Mouse (Mus musculus) bone marrow macrophage, adult 2 months (primary cell): ENCODE results near the gene Tmem132c. TPM values are rescaled to one million over a fixed set of nuclear protein-coding genes. Genes with fewer than 3 reads are reported as not detected.

ENCODE experiments used
- H3K27ac ChIP-seq: 2 replicates; pipeline ENCODE4 v1.5.1; 2012; ENCODE audit warnings: low read depth, low read length; ENCODE audit not compliant: insufficient read depth
- H3K4me1 ChIP-seq: 2 replicates; pipeline ENCODE4 v1.6.1; 2012; ENCODE audit warnings: low read length; ENCODE audit not compliant: control insufficient read depth, insufficient read depth
- H3K4me3 ChIP-seq: 2 replicates; pipeline ENCODE4 v1.5.1; 2012; ENCODE audit warnings: mild to moderate bottlenecking, low read length, moderate library complexity; ENCODE audit not compliant: insufficient read depth
- CTCF ChIP-seq: IDR thresholded peaks from 2 replicates; pipeline ENCODE4 v1.5.1; 2012; ENCODE audit warnings: low read depth, mild to moderate bottlenecking, low read length, moderate library complexity
- POLR2A ChIP-seq: IDR thresholded peaks from 2 replicates; pipeline ENCODE4 v1.6.1; 2012; ENCODE audit warnings: mild to moderate bottlenecking, low read depth, low read length, borderline replicate concordance
- polyA plus RNA-seq: library from polyadenylated mRNA; stranded (reverse); fragments of >200 nt; gene quantifications from 2 replicates; pipeline ENCODE4 v1.2.4, GENCODE M21; 2012; ENCODE audit not compliant: missing spikeins, insufficient read depth, insufficient read length

The Tmem132c gene
- polyA plus RNA-seq, 1 experiment, result not detected

DNA sequence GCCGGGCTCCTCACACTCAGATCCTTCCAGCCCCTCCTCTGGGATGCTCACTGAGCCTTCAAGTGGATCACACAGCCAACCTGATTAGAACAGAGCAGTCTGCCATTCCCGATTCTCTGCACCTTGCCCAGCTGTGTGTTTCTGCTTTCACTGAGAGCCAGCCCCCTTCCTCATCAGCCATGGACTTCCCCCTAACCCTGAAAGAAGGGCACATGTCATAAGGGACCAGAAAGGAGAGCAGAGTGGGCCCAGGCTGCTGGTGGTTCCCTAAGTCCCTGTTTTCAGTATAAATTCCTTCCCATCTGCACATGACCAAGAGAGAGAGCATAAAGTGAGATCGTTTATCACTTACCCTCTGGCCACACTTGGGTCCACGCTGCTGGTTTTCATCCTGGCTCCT, 39.6 kb downstream of the Tmem132c start:
- TF ChIP-seq CTCF, result no peak
- no peak for TF ChIP-seq POLR2A
- Histone ChIP-seq H3K4me3 (no peak overlapping the region), H3K27ac (no peak overlapping the region), H3K4me1 (no peaks in the 10 kb centered on the region)

DNA sequence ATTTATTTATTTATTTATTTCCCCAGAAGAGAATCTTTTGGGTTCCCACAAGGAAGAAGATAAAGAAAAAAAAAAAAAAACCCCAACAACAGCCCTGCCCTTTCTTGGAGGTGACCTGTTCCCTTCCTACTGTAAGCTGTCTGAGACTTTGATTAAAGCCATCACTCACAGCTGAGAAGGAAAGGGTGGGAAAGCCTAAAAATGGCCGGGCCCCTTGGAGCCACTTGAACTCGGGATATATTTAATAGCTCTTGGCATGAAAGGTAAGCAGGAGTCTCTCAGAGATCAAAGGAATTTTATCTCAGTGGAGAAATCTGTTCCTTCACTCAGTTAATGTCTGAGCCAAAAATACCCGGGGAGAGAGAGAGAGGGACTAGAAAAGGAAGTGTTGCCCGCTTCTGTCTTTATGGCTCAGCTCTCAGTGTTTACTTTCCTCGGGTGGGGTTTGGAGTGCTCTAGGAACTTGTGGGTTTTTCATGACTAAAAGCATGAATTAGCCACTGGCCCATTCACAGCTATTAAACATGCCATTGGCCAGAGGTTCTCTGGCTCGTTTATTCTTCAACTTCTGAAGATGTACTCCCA, 41.0 kb downstream of the Tmem132c start:
- TF ChIP-seq CTCF, result no peak
- no peak for TF ChIP-seq POLR2A
- Histone ChIP-seq H3K27ac (no peak overlapping the region), H3K4me3 (no peak overlapping the region), H3K4me1 (no peaks in the 10 kb centered on the region)

DNA sequence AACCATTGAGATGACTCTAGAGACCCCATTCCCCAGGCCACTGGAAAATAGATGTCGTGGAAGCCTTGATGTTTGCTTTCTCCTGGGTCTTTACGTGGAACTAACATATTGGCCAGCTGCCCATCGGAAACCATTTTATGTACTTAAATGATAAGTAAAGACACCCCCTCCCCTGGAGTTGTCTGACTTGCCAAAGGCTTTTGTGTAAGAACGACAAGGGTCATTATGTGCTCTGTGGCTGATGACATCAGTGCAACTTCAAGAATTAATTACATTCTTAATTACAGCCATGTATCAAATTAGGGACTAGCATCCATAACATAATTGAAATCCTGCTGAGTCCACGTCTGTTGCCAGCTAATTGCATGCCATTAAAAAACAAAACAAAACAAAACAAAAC, 45.3 kb downstream of the Tmem132c start:
- H3K27ac ChIP-seq, result no peak overlapping the region
- TF ChIP-seq POLR2A (no peak), CTCF (no peak)
- H3K4me3 ChIP-seq, result no peak overlapping the region
- no peaks in the 10 kb centered on the region for H3K4me1 ChIP-seq

DNA sequence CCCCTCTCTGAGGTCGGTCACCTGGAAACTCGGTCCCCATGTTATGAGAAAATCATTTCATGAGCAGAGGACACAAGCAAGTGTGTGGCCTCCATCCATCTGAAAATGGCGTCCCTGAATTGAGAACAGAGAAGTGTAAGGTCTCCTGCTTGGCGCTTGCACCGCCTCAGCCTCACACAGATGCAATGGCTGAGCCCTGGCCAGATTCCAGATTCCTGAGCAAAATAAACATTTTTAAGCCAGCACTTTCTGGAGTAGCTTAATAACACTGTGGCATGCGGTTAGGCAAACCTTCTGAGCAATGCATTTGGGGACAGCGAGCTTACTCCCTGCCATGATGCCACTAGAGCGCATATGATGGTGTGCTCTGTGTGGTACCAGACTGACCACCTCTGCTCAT, 48.1 kb downstream of the Tmem132c start:
- Histone ChIP-seq H3K4me3 (no peak overlapping the region), H3K27ac (no peak overlapping the region), H3K4me1 (no peaks in the 10 kb centered on the region)
- TF ChIP-seq CTCF (no peak), POLR2A (no peak)

DNA sequence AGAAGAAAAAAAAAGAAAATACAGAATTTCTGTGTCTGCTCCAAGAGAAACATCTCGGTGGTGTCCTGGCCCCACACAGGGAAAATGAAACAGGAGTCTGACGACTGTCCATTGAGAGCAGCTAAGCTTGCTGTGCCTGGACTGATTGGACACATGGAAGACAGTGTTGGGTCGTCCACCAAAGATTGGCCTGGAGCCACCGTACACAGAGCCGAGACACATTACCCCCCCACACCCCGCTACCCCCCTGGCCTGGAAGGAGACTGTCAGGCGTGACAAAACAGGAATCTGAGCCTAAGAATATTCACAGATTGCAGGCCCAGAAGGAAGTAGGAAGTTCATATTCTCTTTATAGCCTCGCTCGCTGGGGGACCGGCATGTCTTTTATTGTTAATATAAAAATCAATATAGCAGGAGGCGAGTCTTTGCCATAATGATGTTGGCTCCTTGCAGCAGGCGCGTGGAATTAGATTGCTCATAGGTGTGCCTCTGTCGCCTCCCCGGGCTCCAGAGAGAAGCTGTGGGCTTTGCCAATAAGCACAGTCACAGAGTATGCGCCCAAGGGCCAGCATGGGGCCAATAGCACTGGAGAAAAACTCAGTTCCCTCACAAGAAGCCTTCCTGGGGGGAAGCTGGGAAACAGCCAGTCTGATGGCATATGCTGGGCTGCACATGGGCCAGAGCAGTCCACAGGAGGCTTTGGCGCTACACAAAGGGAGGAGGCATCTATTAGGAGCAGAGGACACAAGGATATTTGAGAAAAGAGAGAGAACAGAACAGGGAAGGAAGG, 49.0 kb downstream of the Tmem132c start:
- Histone ChIP-seq H3K4me1 (no peaks in the 10 kb centered on the region), H3K27ac (no peak overlapping the region), H3K4me3 (no peak overlapping the region)
- TF ChIP-seq CTCF, result no peak
- TF ChIP-seq POLR2A, result no peak

DNA sequence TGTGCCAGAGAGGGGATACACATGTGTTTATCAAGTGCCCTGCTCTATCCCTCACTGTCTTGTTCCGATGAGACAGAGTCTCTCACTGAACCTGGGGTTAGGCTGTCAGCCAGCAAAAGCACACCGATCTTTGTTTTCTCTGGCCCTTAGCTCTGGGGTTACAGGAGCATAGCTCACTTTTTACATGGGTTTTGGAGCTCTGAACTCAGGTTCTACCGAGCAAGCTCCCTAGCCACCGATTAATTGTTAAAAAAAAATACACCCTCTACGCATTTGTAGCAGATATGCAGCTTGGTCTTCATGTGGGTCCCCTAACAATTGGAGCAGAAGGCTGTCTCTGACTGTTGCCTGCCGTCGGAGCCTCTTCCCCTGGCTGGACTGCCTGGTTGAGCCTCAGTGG, 50.0 kb downstream of the Tmem132c start:
- TF ChIP-seq CTCF, result no peak
- no peak for TF ChIP-seq POLR2A
- no peak overlapping the region for H3K27ac ChIP-seq

DNA sequence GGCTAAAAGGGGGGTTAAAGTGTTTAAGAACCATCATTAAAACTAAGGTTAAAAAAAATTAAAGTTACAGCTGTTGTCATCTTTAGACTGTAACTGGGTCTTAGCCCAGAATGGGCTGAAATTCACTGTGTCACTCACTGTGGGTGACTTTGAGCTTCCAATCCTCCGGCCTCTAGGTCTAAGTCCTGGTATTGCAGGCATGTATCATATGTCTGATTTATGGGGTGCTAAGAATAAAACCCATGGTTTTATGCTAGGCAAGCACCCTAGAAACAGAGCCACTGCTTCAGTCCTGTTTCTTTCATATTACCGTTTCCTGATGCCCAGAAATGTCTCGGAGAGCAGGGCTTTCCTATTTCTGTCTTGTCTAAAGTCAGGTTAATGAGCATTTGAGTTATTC, 52.1 kb downstream of the Tmem132c start:
- H3K27ac ChIP-seq, result no peak overlapping the region
- no peak overlapping the region for H3K4me3 ChIP-seq
- H3K4me1 ChIP-seq, result no peaks in the 10 kb centered on the region
- TF ChIP-seq POLR2A, result no peak

More for the DNA sequence above, 50.0 kb downstream of the Tmem132c start:
- H3K4me3 ChIP-seq, result no peak overlapping the region
- H3K4me1 ChIP-seq, result no peaks in the 10 kb centered on the region

DNA sequence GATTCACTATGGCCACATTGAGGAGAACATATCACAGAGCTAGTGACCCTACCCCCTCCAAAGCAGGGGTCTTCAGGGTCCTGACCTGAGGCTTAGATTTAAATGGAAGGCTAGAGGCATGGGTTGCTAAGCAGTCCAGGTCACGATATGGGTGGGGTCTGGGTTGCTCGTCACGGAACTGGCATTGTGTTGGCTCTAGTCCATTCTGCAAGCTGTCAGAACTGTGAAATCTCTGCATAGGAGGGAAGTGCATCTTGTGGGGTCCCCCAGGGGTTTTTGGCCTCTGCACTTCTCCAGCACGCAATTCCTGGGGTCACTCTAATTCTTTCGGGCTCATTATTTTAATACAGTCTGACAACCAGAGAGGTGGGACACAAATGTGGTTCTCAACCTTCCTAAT, 55.9 kb downstream of the Tmem132c start:
- Histone ChIP-seq H3K27ac (no peak overlapping the region), H3K4me1 (no peaks in the 10 kb centered on the region), H3K4me3 (no peak overlapping the region)
- TF ChIP-seq POLR2A (no peak), CTCF (no peak)

DNA sequence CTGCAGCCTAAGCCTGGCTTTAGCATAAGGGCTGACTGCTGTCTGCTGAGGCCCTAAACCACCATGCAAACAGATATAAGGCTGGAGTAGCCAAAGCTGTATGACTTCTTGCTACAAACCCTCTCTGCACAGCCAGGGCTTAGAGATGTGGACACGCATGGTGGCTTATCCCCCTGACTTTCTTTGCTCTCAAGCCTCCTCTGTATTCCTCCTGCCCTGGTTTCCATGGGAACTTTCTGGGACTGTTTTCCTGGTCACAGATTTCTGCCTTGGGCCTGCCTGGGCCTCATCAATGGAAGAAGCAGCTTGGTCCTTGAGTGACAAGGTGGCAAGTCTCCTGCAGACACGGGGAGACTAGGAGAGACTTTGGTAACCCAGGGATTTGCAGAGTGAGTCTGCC, 56.5 kb downstream of the Tmem132c start:
- no peak overlapping the region for H3K4me3 ChIP-seq
- H3K4me1 ChIP-seq, result no peaks in the 10 kb centered on the region
- H3K27ac ChIP-seq, result no peak overlapping the region
- TF ChIP-seq CTCF, result no peak
- no peak for TF ChIP-seq POLR2A

DNA sequence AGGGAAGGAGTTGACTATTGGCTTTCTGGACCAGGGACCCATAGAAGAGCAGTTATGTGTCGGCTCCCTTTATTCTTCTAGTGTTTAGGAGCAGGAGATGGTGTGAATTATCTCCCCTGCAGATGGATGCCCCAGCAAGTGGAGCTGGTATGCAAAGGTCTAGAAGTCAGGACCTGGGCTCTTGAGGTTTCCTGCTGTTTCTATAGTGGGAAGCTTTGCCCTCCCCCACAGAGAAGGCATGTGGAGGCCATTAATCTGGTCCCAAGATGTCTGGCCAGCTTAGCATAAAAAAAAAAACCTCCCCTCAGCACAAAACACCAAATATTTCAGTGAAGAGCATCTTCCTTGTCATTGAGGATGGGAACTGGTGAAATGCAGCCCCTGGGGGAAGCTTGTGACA, 57.4 kb downstream of the Tmem132c start:
- H3K4me1 ChIP-seq, result no peaks in the 10 kb centered on the region
- TF ChIP-seq POLR2A (no peak), CTCF (no peak)
- H3K4me3 ChIP-seq, result no peak overlapping the region
- no peak overlapping the region for H3K27ac ChIP-seq
